Mouse (Mus musculus): ENCODE data around the gene Sh3bgr.

GRCm38 (mm10) chr16:96228438-96228837, 28.2 kb downstream of the Sh3bgr start:
- TF ChIP-seq CTCF (IDR thresholded peaks at IDR 0.05) (no peak), EP300 (IDR thresholded peaks at IDR 0.05) (no peak)

Measured in lung, postnatal 0 days (tissue).